Mouse (Mus musculus) MEL-GATA-1-ER (cell line): ENCODE measurements around the gene E130218I03Rik.
"Not testable (repeated sequence)": the region's sequence is repeated elsewhere in the genome, so short reads cannot be mapped to it uniquely, and the experiment has no call there.

ENCODE experiments used
- DNase-seq: peaks from one replicate; pipeline ENCODE4 v3.0.0-alpha.2; 2012; ENCODE audit warnings: low read depth; ENCODE audit errors: extremely low read depth

The E130218I03Rik gene

GRCm38 (mm10) chr4:134251241-134252130, 8.0 kb downstream of the E130218I03Rik start:
- no peak for DNase-seq

- no peak for DNase-seq
Observed at GRCm38 (mm10) chr4:134252131-134252910, 8.9 kb downstream of the E130218I03Rik start.

- no peak for DNase-seq
Observed at GRCm38 (mm10) chr4:134252911-134253721, 9.7 kb downstream of the E130218I03Rik start.

- DNase-seq = no peak
Observed at GRCm38 (mm10) chr4:134253722-134254324, 10.4 kb downstream of the E130218I03Rik start, which contains the start of gene Grrp1. TSS of gene Grrp1 (minus strand) at chr4:134254106.

- no peak for DNase-seq
Observed at GRCm38 (mm10) chr4:134254835-134255234, 11.4 kb downstream of the E130218I03Rik start.

GRCm38 (mm10) chr4:134255854-134256253, 12.4 kb downstream of the E130218I03Rik start:
- no peak for DNase-seq

GRCm38 (mm10) chr4:134256407-134257197, 13.1 kb downstream of the E130218I03Rik start:
- DNase-seq = no peak

GRCm38 (mm10) chr4:134257198-134258009, 13.9 kb downstream of the E130218I03Rik start:
- DNase-seq = no peak

GRCm38 (mm10) chr4:134258354-134258753, 14.9 kb downstream of the E130218I03Rik start:
- DNase-seq = no peak

- no peak for DNase-seq
Observed at GRCm38 (mm10) chr4:134263191-134263590, 19.7 kb downstream of the E130218I03Rik start.

- no peak for DNase-seq
Observed at GRCm38 (mm10) chr4:134265860-134266585, 22.6 kb downstream of the E130218I03Rik start.

GRCm38 (mm10) chr4:134268102-134268655, 24.7 kb downstream of the E130218I03Rik start:
- no peak for DNase-seq

- DNase-seq = not testable (repeated sequence)
Observed at GRCm38 (mm10) chr4:134269622-134270021, 26.2 kb downstream of the E130218I03Rik start.

GRCm38 (mm10) chr4:134271979-134272378, 28.5 kb downstream of the E130218I03Rik start:
- no peak for DNase-seq

GRCm38 (mm10) chr4:134272731-134273416, 29.4 kb downstream of the E130218I03Rik start:
- DNase-seq = no peak

- DNase-seq = peak; percentile 96
Observed at GRCm38 (mm10) chr4:134273417-134274345, 30.2 kb downstream of the E130218I03Rik start.
